Mouse (Mus musculus): ENCODE results near the gene Syngr1. TPM values are rescaled to one million over a fixed set of nuclear protein-coding genes. Genes with fewer than 3 reads are reported as not detected.

Gene Syngr1
- polyA plus RNA-seq, 1 experiment from 2014 or later: 26.3 TPM

- DNase-seq (no peak), ATAC-seq (ENCODE audit: low FRiP score, low TSS enrichment) (no peak)
- Histone ChIP-seq H3K9ac (replicated peaks; ENCODE audit: low read length) (no peak overlapping the region), H3K9me3 (ENCODE audit: control insufficient read depth, low read length) (no peaks in the 10 kb centered on the region), H3K4me3 (replicated peaks; ENCODE audit: low read depth, low read length) (no peak overlapping the region), H3K27me3 (ENCODE audit: control insufficient read depth, insufficient read depth, low read length) (no peaks in the 10 kb centered on the region), H3K36me3 (ENCODE audit: control insufficient read depth, insufficient read depth, low read length) (no peaks in the 10 kb centered on the region), H3K27ac (replicated peaks; ENCODE audit: low read depth, low read length) (no peak overlapping the region), H3K4me2 (ENCODE audit: low read length) (no peak overlapping the region), H3K4me1 (ENCODE audit: control insufficient read depth, insufficient read depth, low read length) (no peaks in the 10 kb centered on the region)
- WGBS: 46% methylated on average over 5 of the region's 5 CpGs
Measured at GRCm38 (mm10) chr15:80062821-80063220, 28.3 kb upstream of the Syngr1 start.

GRCm38 (mm10) chr15:80064965-80065364, 26.2 kb upstream of the Syngr1 start:
- no peak for DNase-seq
- ATAC-seq (ENCODE audit: low FRiP score, low TSS enrichment): no peak
- Histone ChIP-seq H3K9me3 (ENCODE audit: control insufficient read depth, low read length) (no peaks in the 10 kb centered on the region), H3K4me1 (ENCODE audit: control insufficient read depth, insufficient read depth, low read length) (no peaks in the 10 kb centered on the region), H3K27ac (replicated peaks; ENCODE audit: low read depth, low read length) (no peak overlapping the region), H3K27me3 (ENCODE audit: control insufficient read depth, insufficient read depth, low read length) (no peaks in the 10 kb centered on the region), H3K4me3 (replicated peaks; ENCODE audit: low read depth, low read length) (no peak overlapping the region), H3K4me2 (ENCODE audit: low read length) (no peak overlapping the region), H3K9ac (replicated peaks; ENCODE audit: low read length) (no peak overlapping the region), H3K36me3 (ENCODE audit: control insufficient read depth, insufficient read depth, low read length) (no peaks in the 10 kb centered on the region)
- 69% methylated on average over 5 of the region's 5 CpGs for WGBS

DNA sequence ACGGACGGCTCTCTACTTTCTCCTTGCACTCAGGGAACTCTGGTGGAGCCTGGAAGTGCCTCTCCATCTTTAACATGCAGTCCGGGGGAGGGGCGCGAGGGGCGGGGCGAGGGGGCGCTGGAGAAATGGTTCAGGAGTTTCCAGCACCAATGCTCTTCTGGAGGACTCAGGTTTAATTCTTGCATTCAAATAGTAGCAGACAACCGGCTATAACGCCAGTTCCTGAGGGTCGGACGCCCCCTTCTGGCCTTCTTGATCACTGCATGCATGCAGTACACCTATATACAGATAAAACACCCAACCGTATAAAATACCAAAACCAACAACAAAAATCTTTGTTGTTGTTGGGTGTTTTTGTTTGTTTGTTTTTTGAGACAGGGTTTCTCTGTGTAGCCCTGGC, 25.7 kb upstream of the Syngr1 start:
- H3K4me2 ChIP-seq (ENCODE audit: low read length): no peak overlapping the region
- no peaks in the 10 kb centered on the region for H3K9me3 ChIP-seq (ENCODE audit: control insufficient read depth, low read length)
- no peak overlapping the region for H3K9ac ChIP-seq (replicated peaks; ENCODE audit: low read length)
- ATAC-seq (ENCODE audit: low FRiP score, low TSS enrichment) (no peak), DNase-seq (peak; percentile 55)
- no peaks in the 10 kb centered on the region for H3K27me3 ChIP-seq (ENCODE audit: control insufficient read depth, insufficient read depth, low read length)
- no peaks in the 10 kb centered on the region for H3K36me3 ChIP-seq (ENCODE audit: control insufficient read depth, insufficient read depth, low read length)
- no peak overlapping the region for H3K27ac ChIP-seq (replicated peaks; ENCODE audit: low read depth, low read length)
- H3K4me3 ChIP-seq (replicated peaks; ENCODE audit: low read depth, low read length): no peak overlapping the region
- 16% methylated on average over 13 of the region's 13 CpGs for WGBS
- H3K4me1 ChIP-seq (ENCODE audit: control insufficient read depth, insufficient read depth, low read length): no peaks in the 10 kb centered on the region

GRCm38 (mm10) chr15:80066538-80066937, 24.6 kb upstream of the Syngr1 start:
- H3K27ac ChIP-seq (replicated peaks; ENCODE audit: low read depth, low read length): no peak overlapping the region
- H3K9ac ChIP-seq (replicated peaks; ENCODE audit: low read length): no peak overlapping the region
- no peaks in the 10 kb centered on the region for H3K4me1 ChIP-seq (ENCODE audit: control insufficient read depth, insufficient read depth, low read length)
- ATAC-seq (ENCODE audit: low FRiP score, low TSS enrichment): no peak
- H3K4me2 ChIP-seq (ENCODE audit: low read length): no peak overlapping the region
- H3K36me3 ChIP-seq (ENCODE audit: control insufficient read depth, insufficient read depth, low read length): no peaks in the 10 kb centered on the region
- 51% methylated on average over 3 of the region's 3 CpGs for WGBS
- no peak overlapping the region for H3K4me3 ChIP-seq (replicated peaks; ENCODE audit: low read depth, low read length)
- no peaks in the 10 kb centered on the region for H3K27me3 ChIP-seq (ENCODE audit: control insufficient read depth, insufficient read depth, low read length)
- H3K9me3 ChIP-seq (ENCODE audit: control insufficient read depth, low read length): no peaks in the 10 kb centered on the region
- DNase-seq: peak; percentile 13

DNA sequence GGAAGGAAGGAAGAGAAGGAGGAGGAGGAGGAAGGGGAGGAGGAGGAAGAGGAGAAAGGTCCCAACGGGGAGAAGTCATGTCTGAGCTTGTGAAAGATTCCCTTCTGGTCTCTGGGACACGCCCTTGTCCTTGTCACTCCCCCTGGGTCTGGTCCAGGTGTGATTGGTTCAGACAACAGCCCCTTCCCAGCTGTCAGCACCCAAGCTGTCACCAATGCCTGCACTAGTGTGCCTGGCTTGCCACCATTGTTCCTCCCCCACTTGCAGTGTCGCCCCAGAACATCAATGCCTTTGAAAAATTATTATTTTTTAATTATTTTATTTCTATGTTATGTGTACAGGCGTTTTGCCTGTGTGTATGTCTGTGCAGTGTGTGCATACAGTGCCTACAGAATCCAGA, 22.0 kb upstream of the Syngr1 start:
- Histone ChIP-seq H3K4me2 (ENCODE audit: low read length) (no peak overlapping the region), H3K4me1 (ENCODE audit: control insufficient read depth, insufficient read depth, low read length) (no peaks in the 10 kb centered on the region), H3K36me3 (ENCODE audit: control insufficient read depth, insufficient read depth, low read length) (no peaks in the 10 kb centered on the region), H3K27me3 (ENCODE audit: control insufficient read depth, insufficient read depth, low read length) (no peaks in the 10 kb centered on the region), H3K27ac (replicated peaks; ENCODE audit: low read depth, low read length) (no peak overlapping the region), H3K4me3 (replicated peaks; ENCODE audit: low read depth, low read length) (no peak overlapping the region), H3K9me3 (ENCODE audit: control insufficient read depth, low read length) (no peaks in the 10 kb centered on the region), H3K9ac (replicated peaks; ENCODE audit: low read length) (no peak overlapping the region)
- WGBS: 53% methylated on average over 4 of the region's 4 CpGs
- DNase-seq (no peak), ATAC-seq (ENCODE audit: low FRiP score, low TSS enrichment) (no peak)

- Histone ChIP-seq H3K4me3 (replicated peaks; ENCODE audit: low read depth, low read length) (no peak overlapping the region), H3K27ac (replicated peaks; ENCODE audit: low read depth, low read length) (no peak overlapping the region), H3K9ac (replicated peaks; ENCODE audit: low read length) (no peak overlapping the region), H3K9me3 (ENCODE audit: control insufficient read depth, low read length) (no peaks in the 10 kb centered on the region), H3K27me3 (ENCODE audit: control insufficient read depth, insufficient read depth, low read length) (no peaks in the 10 kb centered on the region), H3K4me2 (ENCODE audit: low read length) (no peak overlapping the region), H3K36me3 (ENCODE audit: control insufficient read depth, insufficient read depth, low read length) (no peaks in the 10 kb centered on the region), H3K4me1 (ENCODE audit: control insufficient read depth, insufficient read depth, low read length) (no peaks in the 10 kb centered on the region)
- ATAC-seq (ENCODE audit: low FRiP score, low TSS enrichment) (no peak), DNase-seq (no peak)
- 61% methylated on average over 8 of the region's 8 CpGs for WGBS
Measured at GRCm38 (mm10) chr15:80070095-80070644, 21.0 kb upstream of the Syngr1 start.

DNA sequence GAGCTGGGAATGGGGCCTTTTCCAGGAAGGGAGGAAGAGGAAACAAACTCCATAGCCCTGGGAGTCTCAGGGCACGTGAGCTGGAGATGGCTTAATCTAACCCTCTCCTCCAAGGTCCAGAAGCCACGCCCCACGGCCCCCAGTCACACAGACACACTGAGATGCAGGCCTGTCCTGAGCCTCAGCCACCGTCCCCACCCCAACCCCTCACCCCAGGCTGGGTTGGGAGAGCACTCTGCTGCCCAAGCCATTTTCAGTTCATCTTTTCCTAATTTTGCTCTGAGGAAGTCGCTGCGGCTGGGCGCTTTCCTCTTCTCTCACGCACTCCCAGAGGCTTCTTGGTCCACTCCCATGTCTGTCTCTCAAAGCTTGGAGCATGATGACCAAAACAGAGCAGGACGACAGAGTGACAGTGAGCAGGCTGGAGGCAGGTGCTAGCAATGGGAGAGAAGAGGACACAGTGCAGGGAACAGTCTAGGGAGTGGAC, 19.1 kb upstream of the Syngr1 start:
- no peak overlapping the region for H3K4me2 ChIP-seq (ENCODE audit: low read length)
- no peak overlapping the region for H3K4me3 ChIP-seq (replicated peaks; ENCODE audit: low read depth, low read length)
- H3K9ac ChIP-seq (replicated peaks; ENCODE audit: low read length): no peak overlapping the region
- H3K27me3 ChIP-seq (ENCODE audit: control insufficient read depth, insufficient read depth, low read length): no peaks in the 10 kb centered on the region
- no peaks in the 10 kb centered on the region for H3K4me1 ChIP-seq (ENCODE audit: control insufficient read depth, insufficient read depth, low read length)
- ATAC-seq (ENCODE audit: low FRiP score, low TSS enrichment) (no peak), DNase-seq (no peak)
- H3K9me3 ChIP-seq (ENCODE audit: control insufficient read depth, low read length): no peaks in the 10 kb centered on the region
- WGBS: 40% methylated on average over 9 of the region's 9 CpGs
- H3K27ac ChIP-seq (replicated peaks; ENCODE audit: low read depth, low read length): no peak overlapping the region
- H3K36me3 ChIP-seq (ENCODE audit: control insufficient read depth, insufficient read depth, low read length): peaks cover 9% of the 10 kb centered on the region

GRCm38 (mm10) chr15:80072579-80073255, 18.4 kb upstream of the Syngr1 start:
- Histone ChIP-seq H3K9me3 (ENCODE audit: control insufficient read depth, low read length) (no peaks in the 10 kb centered on the region), H3K9ac (replicated peaks; ENCODE audit: low read length) (no peak overlapping the region), H3K4me3 (replicated peaks; ENCODE audit: low read depth, low read length) (no peak overlapping the region), H3K4me2 (ENCODE audit: low read length) (no peak overlapping the region), H3K27ac (replicated peaks; ENCODE audit: low read depth, low read length) (no peak overlapping the region), H3K36me3 (ENCODE audit: control insufficient read depth, insufficient read depth, low read length) (peaks cover 17% of the 10 kb centered on the region), H3K27me3 (ENCODE audit: control insufficient read depth, insufficient read depth, low read length) (no peaks in the 10 kb centered on the region), H3K4me1 (ENCODE audit: control insufficient read depth, insufficient read depth, low read length) (no peaks in the 10 kb centered on the region)
- no peak for ATAC-seq (ENCODE audit: low FRiP score, low TSS enrichment)
- no peak for DNase-seq
- 73% methylated on average over 7 of the region's 7 CpGs for WGBS

- H3K27me3 ChIP-seq (ENCODE audit: control insufficient read depth, insufficient read depth, low read length): no peaks in the 10 kb centered on the region
- no peak for ATAC-seq (ENCODE audit: low FRiP score, low TSS enrichment)
- no peak overlapping the region for H3K9ac ChIP-seq (replicated peaks; ENCODE audit: low read length)
- 98% methylated on average over 1 of the region's 1 CpGs for WGBS
- peaks cover 22% of the 10 kb centered on the region for H3K36me3 ChIP-seq (ENCODE audit: control insufficient read depth, insufficient read depth, low read length)
- no peak overlapping the region for H3K4me2 ChIP-seq (ENCODE audit: low read length)
- no peaks in the 10 kb centered on the region for H3K4me1 ChIP-seq (ENCODE audit: control insufficient read depth, insufficient read depth, low read length)
- H3K4me3 ChIP-seq (replicated peaks; ENCODE audit: low read depth, low read length): no peak overlapping the region
- H3K9me3 ChIP-seq (ENCODE audit: control insufficient read depth, low read length): no peaks in the 10 kb centered on the region
- DNase-seq: no peak
- H3K27ac ChIP-seq (replicated peaks; ENCODE audit: low read depth, low read length): no peak overlapping the region
Measured at GRCm38 (mm10) chr15:80073256-80073621, 17.9 kb upstream of the Syngr1 start.

Data from midbrain, embryonic 14.5 days (tissue).